Mouse (Mus musculus) lung, postnatal 0 days (tissue): ENCODE measurements at regions not wholly inside any gene's neighbourhood (a gene's known extent, or its start where the extent isn't known, plus 50 kb on each side); places are given as distances from the start of the nearest gene placed in this dataset.

Experiments
- ATAC-seq: fragments of 200-750 bp; cut with Nextera tagmentation; 2 replicates; pipeline ENCODE4 v1.8.0; 2017; ENCODE audit warnings: moderate library complexity
- DNase-seq: peaks from one replicate; pipeline ENCODE4 v3.0.0-alpha.2; 2016; ENCODE audit warnings: low spot score
- H3K27ac ChIP-seq: fragments of 300-500 bp; sonication (generic); 2 replicates; pipeline ENCODE4 v1.5.1; 2014; ENCODE audit warnings: antibody characterized with exemption, mild to moderate bottlenecking, low read length, mixed read lengths
- H3K27me3 ChIP-seq: fragments of 300-500 bp; sonication (generic); replicated peaks from 2 replicates; pipeline ENCODE4 v1.6.1; 2014; ENCODE audit warnings: low read length, mixed read lengths; ENCODE audit not compliant: insufficient read depth
- H3K36me3 ChIP-seq: fragments of 300-500 bp; sonication (generic); 2 replicates; pipeline ENCODE4 v1.6.1; 2014; ENCODE audit warnings: low read length, mixed read lengths; ENCODE audit not compliant: insufficient read depth
- H3K4me1 ChIP-seq: fragments of 300-500 bp; sonication (generic); 2 replicates; pipeline ENCODE4 v1.6.1; 2014; ENCODE audit warnings: antibody characterized with exemption, low read depth, low read length, mixed read lengths; ENCODE audit not compliant: insufficient read depth
- H3K4me2 ChIP-seq: fragments of 300-500 bp; sonication (generic); replicated peaks from 2 replicates; pipeline ENCODE4 v1.6.1; 2014; ENCODE audit warnings: low read depth, mild to moderate bottlenecking, low read length, moderate library complexity, mixed read lengths
- H3K4me3 ChIP-seq: fragments of 300-500 bp; sonication (generic); 2 replicates; pipeline ENCODE4 v1.5.1; 2014; ENCODE audit warnings: low read depth, low read length
- H3K9ac ChIP-seq: fragments of 300-500 bp; sonication (generic); replicated peaks from 2 replicates; pipeline ENCODE4 v1.6.1; 2014; ENCODE audit warnings: low read depth, mild to moderate bottlenecking
- H3K9me3 ChIP-seq: fragments of 300-500 bp; sonication (generic); 2 replicates; pipeline ENCODE4 v1.6.1; 2016; ENCODE audit warnings: low read length, mixed read lengths
- CTCF ChIP-seq: IDR thresholded peaks from 2 replicates; pipeline ENCODE4 v1.5.1; 2016; ENCODE audit warnings: antibody characterized with exemption, mild to moderate bottlenecking
- EP300 ChIP-seq: IDR thresholded peaks from 2 replicates; pipeline ENCODE4 v1.6.1; 2016; ENCODE audit warnings: antibody characterized with exemption, mild to moderate bottlenecking, control low read depth
- WGBS: fragments of 180-500 bp; shearing (Covaris S2); extraction: QIAGEN DNeasy Blood & Tissue Kit; methylation state at CpG from one replicate; pipeline ENCODE4 v1.1.7; 2014; 5-methylcytosine and 5-hydroxymethylcytosine counted together

DNA sequence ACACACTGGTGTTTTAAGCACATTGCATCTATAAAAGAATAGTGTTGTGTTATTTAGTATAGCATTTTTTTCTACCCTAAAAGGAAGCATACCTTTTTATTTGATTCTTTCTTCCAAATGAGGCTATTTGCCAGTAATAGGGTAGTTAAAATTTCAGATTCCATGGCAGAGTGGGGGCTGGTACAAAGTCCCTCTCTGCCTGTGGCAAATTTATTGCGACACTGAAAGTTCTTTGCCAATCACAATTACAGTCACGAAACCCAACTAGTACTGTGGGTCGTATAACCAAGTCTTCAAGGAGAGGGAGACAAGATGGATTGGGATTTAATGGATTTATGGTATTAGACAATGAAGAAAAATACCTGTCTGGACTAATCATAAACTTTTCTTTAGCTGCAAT lies 51.9 kb upstream of the Esrrg start:
- Histone ChIP-seq H3K4me2 (no peak overlapping the region), H3K27ac (no peak overlapping the region), H3K9ac (no peak overlapping the region), H3K27me3 (no peaks in the 10 kb centered on the region), H3K36me3 (no peaks in the 10 kb centered on the region), H3K9me3 (no peaks in the 10 kb centered on the region), H3K4me1 (no peaks in the 10 kb centered on the region), H3K4me3 (no peak overlapping the region)
- ATAC-seq (no peak), DNase-seq (no peak)
- TF ChIP-seq EP300 (no peak), CTCF (no peak)
- WGBS: 82% methylated on average over 3 of the region's 3 CpGs
